Mouse (Mus musculus): ENCODE results near the gene Acan. TPM values are rescaled to one million over a fixed set of nuclear protein-coding genes. Genes with fewer than 3 reads are reported as not detected.
A peak's percentile ranks its signal among the peaks of the same experiment; 100 is the strongest.

Gene Acan
- polyA plus RNA-seq, 1 experiment from 2014 or later: 0.49 TPM

- no peaks in the 10 kb centered on the region for H3K27me3 ChIP-seq (replicated peaks)
- H3K9ac ChIP-seq: no peak overlapping the region
- H3K36me3 ChIP-seq: no peaks in the 10 kb centered on the region
- peaks cover 15% of the 10 kb centered on the region for H3K4me1 ChIP-seq (replicated peaks)
- H3K9me3 ChIP-seq: no peaks in the 10 kb centered on the region
- WGBS: 57% methylated on average over 12 of the region's 12 CpGs
- H3K4me3 ChIP-seq (replicated peaks): peak overlapping the region; percentile 66
- ATAC-seq: no peak
- no peak overlapping the region for H3K27ac ChIP-seq
- H3K4me2 ChIP-seq (replicated peaks): peak overlapping the region; percentile 79
These were observed 93.9 kb downstream of the Acan start for GRCm38 (mm10) chr7:79147011-79147837.

GRCm38 (mm10) chr7:79147931-79148653 lies 94.8 kb downstream of the Acan start:
- Histone ChIP-seq H3K27me3 (replicated peaks) (no peaks in the 10 kb centered on the region), H3K4me2 (replicated peaks) (peak overlapping the region; percentile 79), H3K4me3 (replicated peaks) (peak overlapping the region; percentile 66), H3K36me3 (no peaks in the 10 kb centered on the region), H3K9me3 (no peaks in the 10 kb centered on the region), H3K9ac (peak overlapping the region; percentile 67), H3K27ac (peak overlapping the region; percentile 73; the same call in 1 of the 2 replicates), H3K4me1 (replicated peaks) (peaks cover 15% of the 10 kb centered on the region)
- ATAC-seq: peak; percentile 6
- 3% methylated on average over 20 of the region's 20 CpGs for WGBS

DNA sequence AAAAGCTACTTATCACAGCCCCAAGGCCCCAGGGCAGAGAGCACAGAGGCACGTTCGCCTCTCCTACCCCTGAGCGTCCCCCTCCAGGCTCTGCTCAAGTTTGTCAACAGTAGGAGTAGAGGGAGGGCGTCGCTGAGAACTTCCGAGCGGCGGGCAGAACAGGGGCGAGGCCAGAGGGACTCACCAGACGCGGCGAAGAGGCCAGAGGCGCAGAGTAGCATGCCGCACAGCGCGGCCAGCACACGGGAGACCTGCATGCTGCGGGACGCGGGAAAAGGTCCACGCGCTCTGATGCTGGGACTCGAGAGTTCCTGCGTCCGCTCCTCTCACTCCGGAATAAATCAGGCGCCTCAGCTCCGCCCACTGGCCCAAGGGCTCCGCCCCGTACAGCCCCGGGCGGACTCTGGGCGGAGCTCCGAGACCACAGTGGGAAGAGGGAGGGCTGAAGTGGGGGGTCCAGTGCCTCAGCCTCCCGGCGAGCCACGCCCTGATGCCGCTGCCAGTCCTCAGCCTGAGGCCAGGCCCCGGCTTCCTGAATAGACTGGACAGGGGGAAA lies 95.5 kb downstream of the Acan start, which contains the start of gene Mfge8:
Mfge8 (minus strand) TSS at position 350 of the 556 bp plus-strand sequence.
- Histone ChIP-seq H3K36me3 (no peaks in the 10 kb centered on the region), H3K9me3 (no peaks in the 10 kb centered on the region), H3K4me2 (replicated peaks) (peak within 1 kb of the TSS; percentile 79), H3K9ac (peak within 1 kb of the TSS; percentile 67), H3K27ac (peak within 1 kb of the TSS; percentile 73), H3K27me3 (replicated peaks) (no peaks in the 10 kb centered on the region), H3K4me1 (replicated peaks) (peaks cover 15% of the 10 kb centered on the region), H3K4me3 (replicated peaks) (peak within 1 kb of the TSS; percentile 66)
- WGBS: under 1% methylated on average over 39 of the region's 39 CpGs
- peak; percentile 97 for ATAC-seq

DNA sequence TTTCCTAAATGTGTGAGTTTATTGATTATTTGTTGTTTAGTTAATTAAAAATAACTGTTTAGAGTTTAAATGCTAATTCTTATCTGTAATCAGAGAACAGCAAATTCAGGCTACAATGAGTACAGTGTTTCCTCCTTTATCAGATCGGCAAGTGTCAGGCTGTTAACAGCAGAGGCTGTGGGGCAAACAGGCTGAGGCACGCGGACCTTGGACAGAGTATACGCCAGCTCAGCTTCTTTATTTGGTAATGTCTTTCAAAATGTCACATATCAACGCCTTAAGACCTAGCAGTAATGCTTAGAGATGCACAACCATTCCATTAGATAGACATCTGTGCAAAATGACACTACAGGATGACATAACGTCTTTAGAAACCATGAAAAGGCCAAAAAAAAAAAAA lies 96.2 kb downstream of the Acan start:
- Histone ChIP-seq H3K36me3 (no peaks in the 10 kb centered on the region), H3K4me1 (replicated peaks) (peaks cover 15% of the 10 kb centered on the region), H3K9me3 (no peaks in the 10 kb centered on the region), H3K27ac (no peak overlapping the region), H3K4me2 (replicated peaks) (peak overlapping the region; percentile 79; the same call in 1 of the 2 replicates), H3K27me3 (replicated peaks) (no peaks in the 10 kb centered on the region), H3K9ac (no peak overlapping the region), H3K4me3 (replicated peaks) (no peak overlapping the region)
- peak; percentile 37; the same call in 1 of the 2 replicates for ATAC-seq
- WGBS: 52% methylated on average over 6 of the region's 6 CpGs

DNA sequence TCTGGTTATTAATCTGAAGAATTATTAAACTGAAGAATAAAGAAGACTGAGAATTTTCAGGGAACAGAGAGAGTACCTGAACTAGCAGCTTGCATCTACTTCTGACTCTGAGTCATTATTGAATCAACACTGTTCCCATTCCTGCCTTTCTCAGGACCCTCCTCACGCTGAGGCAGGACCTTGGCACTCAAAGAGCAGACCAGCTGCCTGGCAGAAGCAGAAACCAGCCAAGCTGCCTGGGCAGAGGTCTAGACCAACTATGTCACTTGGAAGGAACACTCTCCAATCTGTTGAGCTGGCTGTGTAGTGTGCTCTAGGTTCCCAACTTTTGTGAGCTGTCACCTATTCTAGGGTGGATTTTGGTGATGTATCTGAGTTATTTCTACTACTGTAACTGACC lies 106.1 kb downstream of the Acan start:
- Histone ChIP-seq H3K4me1 (replicated peaks) (no peaks in the 10 kb centered on the region), H3K9ac (no peak overlapping the region), H3K27me3 (replicated peaks) (no peaks in the 10 kb centered on the region), H3K36me3 (no peaks in the 10 kb centered on the region), H3K27ac (no peak overlapping the region), H3K9me3 (no peaks in the 10 kb centered on the region), H3K4me2 (replicated peaks) (no peak overlapping the region), H3K4me3 (replicated peaks) (no peak overlapping the region)
- no peak for ATAC-seq
- 59% methylated on average over 1 of the region's 1 CpGs for WGBS

Other genes with a start within 250 kb of the Acan start
- gene Det1, start 206.2 kb upstream of the Acan start, polyA plus RNA-seq (2015; fragmentation: Nextera tagmentation; extraction: Ambion mirVana): 15.1 and 15.7 TPM in 2 replicates
- gene Aen, start 157.6 kb upstream of the Acan start, polyA plus RNA-seq (2015; fragmentation: Nextera tagmentation; extraction: Ambion mirVana): 35.6 and 40.6 TPM in 2 replicates
- 4.5 and 5.8 TPM in 2 replicates for gene Isg20, start 140.1 kb upstream of the Acan start, polyA plus RNA-seq (2015; fragmentation: Nextera tagmentation; extraction: Ambion mirVana)
- 2.1 and 2.6 TPM in 2 replicates for gene Hapln3, start 77.5 kb downstream of the Acan start, polyA plus RNA-seq (2015; fragmentation: Nextera tagmentation; extraction: Ambion mirVana)
- gene Mfge8, start 95.6 kb downstream of the Acan start, polyA plus RNA-seq (2015; fragmentation: Nextera tagmentation; extraction: Ambion mirVana): 172 and 174 TPM in 2 replicates
- 14.3 and 16.3 TPM in 2 replicates for gene Abhd2, start 219.7 kb downstream of the Acan start, polyA plus RNA-seq (2015; fragmentation: Nextera tagmentation; extraction: Ambion mirVana)

All from intestine, embryonic 15.5 days (tissue).